19 mouse cellular contexts compared by ENCODE assay signal in genomic region chr16:90203226-90203962, GRCm38 (mm10). TPM values are rescaled to one million over a fixed set of nuclear protein-coding genes. Genes with fewer than 3 reads are reported as not detected.
DNase-seq lines count a peak whose midpoint lies in the region.
"Had no signal": no experiment of that assay in that cellular context is flagged by ENCODE, and none has a peak within 500 bp of the region (broad histone marks: within the 10 kb centered on the region; RNA-seq: fewer than 3 reads in every experiment).

No protein-coding gene starts in this region.

- intact Hi-C loops in heart, postnatal 10 days (cut with DNase I), result no loop called here

- DNase-seq in heart, adult 11 months, result peak; percentile 45
- DNase-seq in heart, postnatal 10 days, result no peak
- peak; percentile 48 for DNase-seq in urinary bladder, postnatal 14 days (ENCODE audit: low spot score)
- DNase-seq in urinary bladder, postnatal 25 days (ENCODE audit: low spot score), result no peak
- peak; percentile 82 for DNase-seq in lung, postnatal 25 days (ENCODE audit: low spot score)
- DNase-seq in yolk sac, embryonic 10.5 days (ENCODE audit: low spot score), result no peak
- no peak for DNase-seq in frontal cortex, postnatal 10 days (ENCODE audit: low spot score in 2 of 2)
- DNase-seq: adrenal gland, postnatal 10 days; cerebellum, adult 18-20 months; cerebellum, postnatal 10 days; forebrain, postnatal 0 days; gastrocnemius, postnatal 25 days; heart, adult 18-20 months; heart, postnatal 4 days; kidney, adult 11 months; kidney, postnatal 36 days; liver, embryonic 13.5 days; right cerebral cortex, postnatal 14 days; thymus, postnatal 14 days had no signal

RNA-seq across cellular contexts. Expression of gene Sod1, which starts 17.2 kb away (rescaled TPM):
- 100 to 1,000 TPM; 520 to 541 TPM for total RNA-seq in heart, postnatal 10 days (2021)

RNA-seq across cellular contexts. Expression of gene Tiam1, which starts 59.8 kb away (rescaled TPM):
- 10 to 100 TPM; 11.4 to 12.0 TPM for total RNA-seq in heart, postnatal 10 days (2021)

Comparison
In these comparisons a context has a peak if more than half of its experiments do, and no peak if none do; other contexts are left out.
1. DNase-seq: peak in heart, adult 11 months (single experiment), urinary bladder, postnatal 14 days (single experiment) and lung, postnatal 25 days (single experiment); none in heart, postnatal 10 days (0 of 2), urinary bladder, postnatal 25 days (single experiment), yolk sac, embryonic 10.5 days (single experiment) and frontal cortex, postnatal 10 days (0 of 2).